Comparison of ENCODE assay signal across 10 mouse cellular contexts in the genomic region with DNA sequence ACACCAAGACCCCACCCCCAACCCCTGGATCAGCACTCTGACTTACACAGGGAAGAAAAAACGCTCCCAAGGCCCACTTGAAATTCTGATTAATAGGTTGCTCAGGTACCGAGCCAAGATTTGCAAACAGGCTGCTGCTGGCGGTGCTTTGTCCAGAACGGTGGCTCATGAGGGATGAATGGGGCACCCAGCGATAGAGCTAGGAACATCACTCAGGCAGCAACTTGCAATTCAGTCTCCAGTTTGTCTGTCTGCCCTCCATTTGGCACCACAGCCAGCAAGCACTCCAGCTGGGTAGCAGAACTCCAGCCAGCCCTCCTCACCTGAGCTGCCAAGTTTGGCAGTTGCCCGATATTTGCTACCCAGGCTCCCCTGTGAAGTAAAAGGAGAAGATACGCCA.
DNase-seq lines count a peak whose midpoint lies in the region; ATAC-seq lines count a peak whose summit lies in the region.
"Had no signal": no experiment of that assay in that cellular context is flagged by ENCODE, and none has a peak within 500 bp of the region (broad histone marks: within the 10 kb centered on the region; RNA-seq: fewer than 3 reads in every experiment).

No protein-coding gene starts in this region.

- H3K9me3 ChIP-seq in kidney, embryonic 15.5 days (replicated peaks) = no peaks in the 10 kb centered on the region
- no peaks in the 10 kb centered on the region for H3K9me3 ChIP-seq in embryonic facial prominence, embryonic 15.5 days (replicated peaks)
- no peaks in the 10 kb centered on the region for H3K9me3 ChIP-seq in hindbrain, embryonic 14.5 days (ENCODE audit: control insufficient read depth, low read length)
- no peaks in the 10 kb centered on the region for H3K9me3 ChIP-seq in neural tube, embryonic 13.5 days
- H3K9me3 ChIP-seq: heart, embryonic 15.5 days had no signal

- H3K4me1 ChIP-seq in kidney, embryonic 15.5 days = peaks cover 11% of the 10 kb centered on the region; the same call in 1 of the 2 replicates
- 0 out of 2 replicates have a peak, but pooled peaks cover 4% of the 10 kb centered on the region for H3K4me1 ChIP-seq in embryonic facial prominence, embryonic 15.5 days
- H3K4me1 ChIP-seq in hindbrain, embryonic 14.5 days (replicated peaks; ENCODE audit: control insufficient read depth, insufficient read depth, low read length) = no peaks in the 10 kb centered on the region; the same call in 1 of the 2 replicates
- H3K4me1 ChIP-seq in neural tube, embryonic 13.5 days (replicated peaks) = peaks cover 22% of the 10 kb centered on the region
- H3K4me1 ChIP-seq: heart, embryonic 15.5 days had no signal

- no peak for DNase-seq in kidney, postnatal 25 days
- DNase-seq in hindbrain, embryonic 14.5 days (ENCODE audit: low spot score) = no peak
- no peak for DNase-seq in layer of hippocampus, adult 9-10 months (ENCODE audit: low spot score)
- DNase-seq in MN1 (ENCODE audit: low spot score) = no peak
- DNase-seq in adrenal gland, postnatal 4 days (ENCODE audit: low spot score in 2 of 2) = no peak
- DNase-seq: liver had no signal

- ATAC-seq in kidney, embryonic 15.5 days (replicated peaks; ENCODE audit: low FRiP score) = peak; percentile 23; the same call in 1 of the 2 replicates
- no peak for ATAC-seq in embryonic facial prominence, embryonic 15.5 days (ENCODE audit: insufficient number of reproducible peaks, low FRiP score, low TSS enrichment, low read depth)
- peak; percentile 74 for ATAC-seq in hindbrain, embryonic 14.5 days (ENCODE audit: low FRiP score)
- ATAC-seq in neural tube, embryonic 13.5 days (ENCODE audit: low read depth) = peak; percentile 49

- 43% methylated on average over 7 of the region's 7 CpGs for WGBS in kidney, embryonic 15.5 days
- WGBS in embryonic facial prominence, embryonic 15.5 days = 59% methylated on average over 7 of the region's 7 CpGs
- 34% methylated on average over 7 of the region's 7 CpGs for WGBS in hindbrain, embryonic 14.5 days
- 24% methylated on average over 7 of the region's 7 CpGs for WGBS in neural tube, embryonic 13.5 days

- H3K9ac ChIP-seq in kidney, embryonic 15.5 days = no peak overlapping the region
- H3K9ac ChIP-seq in embryonic facial prominence, embryonic 15.5 days = no peak overlapping the region
- H3K9ac ChIP-seq in hindbrain, embryonic 14.5 days = no peak overlapping the region
- 0 out of 2 replicates have a peak overlapping the region, but pooled peaks have one; percentile 45 for H3K9ac ChIP-seq in neural tube, embryonic 13.5 days
- H3K9ac ChIP-seq: heart, embryonic 15.5 days had no signal

- peak overlapping the region; percentile 54; the same call in 1 of the 2 replicates for H3K27ac ChIP-seq in kidney, embryonic 15.5 days
- peak overlapping the region; percentile 61 for H3K27ac ChIP-seq in embryonic facial prominence, embryonic 15.5 days (replicated peaks)
- no peak overlapping the region for H3K27ac ChIP-seq in hindbrain, embryonic 14.5 days
- H3K27ac ChIP-seq in neural tube, embryonic 13.5 days (replicated peaks) = peak overlapping the region; percentile 56
- H3K27ac ChIP-seq: heart, embryonic 15.5 days had no signal

- no peak overlapping the region for H3K4me2 ChIP-seq in kidney, embryonic 15.5 days
- no peak overlapping the region for H3K4me2 ChIP-seq in embryonic facial prominence, embryonic 15.5 days (replicated peaks)
- H3K4me2 ChIP-seq in hindbrain, embryonic 14.5 days (replicated peaks) = peak overlapping the region; percentile 18; the same call in 1 of the 2 replicates
- H3K4me2 ChIP-seq in neural tube, embryonic 13.5 days = peak overlapping the region; percentile 30; the same call in 1 of the 2 replicates
- H3K4me2 ChIP-seq: heart, embryonic 15.5 days had no signal

- no peaks in the 10 kb centered on the region for H3K27me3 ChIP-seq in kidney, embryonic 15.5 days
- H3K27me3 ChIP-seq in embryonic facial prominence, embryonic 15.5 days = no peaks in the 10 kb centered on the region
- H3K27me3 ChIP-seq in hindbrain, embryonic 14.5 days (ENCODE audit: control insufficient read depth, insufficient read depth, low read length) = no peaks in the 10 kb centered on the region
- no peaks in the 10 kb centered on the region for H3K27me3 ChIP-seq in neural tube, embryonic 13.5 days
- H3K27me3 ChIP-seq: heart, embryonic 15.5 days had no signal

- H3K4me3 ChIP-seq in kidney, embryonic 15.5 days (replicated peaks) = no peak overlapping the region
- H3K4me3 ChIP-seq in embryonic facial prominence, embryonic 15.5 days (replicated peaks) = no peak overlapping the region
- no peak overlapping the region for H3K4me3 ChIP-seq in hindbrain, embryonic 14.5 days (replicated peaks; ENCODE audit: low read length)
- no peak overlapping the region for H3K4me3 ChIP-seq in neural tube, embryonic 13.5 days
- H3K4me3 ChIP-seq: heart, embryonic 15.5 days had no signal

- H3K36me3 ChIP-seq in kidney, embryonic 15.5 days = no peaks in the 10 kb centered on the region
- H3K36me3 ChIP-seq in embryonic facial prominence, embryonic 15.5 days = no peaks in the 10 kb centered on the region
- no peaks in the 10 kb centered on the region for H3K36me3 ChIP-seq in hindbrain, embryonic 14.5 days (replicated peaks; ENCODE audit: control insufficient read depth, insufficient read depth)
- H3K36me3 ChIP-seq in neural tube, embryonic 13.5 days = no peaks in the 10 kb centered on the region
- H3K36me3 ChIP-seq: heart, embryonic 15.5 days had no signal

Comparison
In these comparisons a context has a peak if more than half of its experiments do, and no peak if none do; other contexts are left out.
1. H3K4me2 ChIP-seq: peak in hindbrain, embryonic 14.5 days (single experiment) and neural tube, embryonic 13.5 days (single experiment); none in kidney, embryonic 15.5 days (single experiment) and embryonic facial prominence, embryonic 15.5 days (single experiment).